Mouse (Mus musculus) midbrain, embryonic 13.5 days (tissue): ENCODE results near the gene Tmem139. TPM values are rescaled to one million over a fixed set of nuclear protein-coding genes. Genes with fewer than 3 reads are reported as not detected.

Source experiments
- ATAC-seq: fragments of 200-750 bp; cut with Nextera tagmentation; 2 replicates; pipeline ENCODE4 v1.8.0; 2017; ENCODE audit warnings: mild to moderate bottlenecking, moderate TSS enrichment, moderate library complexity
- H3K27ac ChIP-seq: fragments of 300-500 bp; sonication (generic); 2 replicates; pipeline ENCODE4 v1.5.1; 2015; ENCODE audit warnings: inconsistent platforms, mild to moderate bottlenecking, moderate library complexity
- H3K27me3 ChIP-seq: fragments of 300-500 bp; sonication (generic); 2 replicates; pipeline ENCODE4 v1.6.1; 2015; ENCODE audit warnings: mild to moderate bottlenecking, inconsistent platforms
- H3K36me3 ChIP-seq: fragments of 300-500 bp; sonication (generic); 2 replicates; pipeline ENCODE4 v1.6.1; 2015; ENCODE audit warnings: mild to moderate bottlenecking, inconsistent platforms
- H3K4me1 ChIP-seq: fragments of 300-500 bp; sonication (generic); replicated peaks from 2 replicates; pipeline ENCODE4 v1.6.1; 2015; ENCODE audit warnings: inconsistent platforms
- H3K4me2 ChIP-seq: fragments of 300-500 bp; sonication (generic); replicated peaks from 2 replicates; pipeline ENCODE4 v1.6.1; 2015; ENCODE audit warnings: moderate library complexity, mild to moderate bottlenecking, inconsistent platforms
- H3K4me3 ChIP-seq: fragments of 300-500 bp; sonication (generic); replicated peaks from 2 replicates; pipeline ENCODE4 v1.5.1; 2015; ENCODE audit warnings: mild to moderate bottlenecking, inconsistent platforms
- H3K9ac ChIP-seq: fragments of 300-500 bp; sonication (generic); replicated peaks from 2 replicates; pipeline ENCODE4 v1.6.1; 2015; ENCODE audit warnings: mild to moderate bottlenecking, inconsistent platforms
- H3K9me3 ChIP-seq: fragments of 300-500 bp; sonication (generic); 2 replicates; pipeline ENCODE4 v1.6.1; 2016; ENCODE audit warnings: mild to moderate bottlenecking, inconsistent platforms
- WGBS: fragments of 180-500 bp; shearing (Covaris S2); methylation state at CpG from one replicate; pipeline ENCODE4 v1.1.7; 2015; 5-methylcytosine and 5-hydroxymethylcytosine counted together
- polyA plus RNA-seq: library from polyadenylated mRNA; unstranded; fragments of >200 nt; fragmentation: Nextera tagmentation; extraction: Ambion mirVana; gene quantifications from 2 replicates; pipeline ENCODE4 v1.2.1, GENCODE M21; 2015

Tmem139 gene
- polyA plus RNA-seq, 1 experiment from 2014 or later, result not detected

DNA sequence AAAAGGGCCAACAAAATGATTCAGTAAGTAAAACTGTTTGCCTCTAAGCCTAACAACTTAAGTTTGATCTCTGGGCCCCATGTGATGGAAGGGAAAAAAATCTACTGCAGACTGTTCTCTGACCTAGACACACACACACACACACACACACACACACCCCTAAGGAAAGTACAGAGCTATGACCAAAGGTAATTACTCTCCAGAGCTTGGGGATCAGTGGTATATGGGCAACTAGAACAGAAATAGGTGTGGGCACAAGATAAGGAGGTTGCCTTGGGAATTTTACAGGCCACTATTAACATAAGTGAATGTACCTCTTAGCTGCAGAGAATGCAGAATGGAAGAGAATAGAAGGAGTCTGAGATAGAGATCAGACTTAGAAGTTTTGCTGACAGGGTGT lies 25.8 kb downstream of the Tmem139 start:
- Histone ChIP-seq H3K4me3 (no peak overlapping the region), H3K9me3 (no peaks in the 10 kb centered on the region), H3K4me2 (no peak overlapping the region), H3K9ac (no peak overlapping the region), H3K27ac (no peak overlapping the region), H3K27me3 (no peaks in the 10 kb centered on the region), H3K4me1 (no peaks in the 10 kb centered on the region), H3K36me3 (peaks cover 55% of the 10 kb centered on the region)
- no peak for ATAC-seq

DNA sequence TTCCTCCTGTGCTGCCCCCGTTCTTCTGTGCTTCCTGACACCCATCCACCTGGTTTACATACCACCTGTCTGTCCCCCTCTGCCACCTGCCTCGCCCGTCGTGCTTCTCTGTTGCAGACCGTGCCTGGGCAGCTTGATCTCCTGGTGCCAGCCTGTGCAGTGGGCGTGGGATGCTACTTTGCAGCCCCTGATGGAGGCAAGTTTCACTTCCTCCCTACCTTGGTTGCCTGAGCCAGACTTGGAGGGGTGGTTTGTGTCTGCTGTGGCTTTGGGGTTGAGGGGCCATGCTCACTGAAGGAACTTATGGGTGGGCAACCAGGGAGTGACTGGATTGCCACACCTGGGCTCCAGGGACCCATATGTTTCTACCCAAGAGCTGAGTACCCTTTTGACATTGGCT lies 31.6 kb downstream of the Tmem139 start:
- H3K27ac ChIP-seq, result no peak overlapping the region
- H3K4me3 ChIP-seq, result no peak overlapping the region
- no peak overlapping the region for H3K9ac ChIP-seq
- no peaks in the 10 kb centered on the region for H3K27me3 ChIP-seq
- H3K9me3 ChIP-seq, result no peaks in the 10 kb centered on the region
- H3K4me2 ChIP-seq, result no peak overlapping the region
- H3K36me3 ChIP-seq, result peaks cover 78% of the 10 kb centered on the region
- ATAC-seq, result no peak
- 95% methylated on average over 6 of the region's 6 CpGs for WGBS
- no peaks in the 10 kb centered on the region for H3K4me1 ChIP-seq

DNA sequence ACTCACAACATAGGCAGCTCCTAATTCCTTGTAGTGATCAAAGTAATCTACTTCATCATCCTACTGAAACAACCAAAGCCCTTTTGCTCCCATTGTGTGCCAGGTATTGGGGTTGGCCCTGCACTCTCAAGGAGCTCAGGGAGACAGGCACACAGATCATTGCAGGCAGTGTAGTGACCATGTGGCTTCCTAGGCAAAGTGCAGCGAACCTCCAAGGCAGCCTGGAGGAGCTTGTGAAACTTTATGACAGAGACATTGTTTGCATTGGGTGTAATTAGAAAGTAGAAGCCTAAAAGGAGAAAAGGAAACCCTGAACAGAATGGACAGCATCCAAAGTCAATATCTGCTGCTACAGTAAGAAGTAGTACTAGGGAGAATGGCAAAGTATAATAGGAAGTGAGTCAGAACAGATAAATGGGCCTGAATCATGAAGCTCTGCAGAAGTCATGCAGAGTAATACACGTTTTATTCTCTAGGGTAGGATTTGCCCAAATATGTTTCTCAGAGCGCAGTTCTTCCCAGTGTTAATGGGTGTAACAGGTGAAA lies 33.9 kb downstream of the Tmem139 start:
- Histone ChIP-seq H3K4me1 (no peaks in the 10 kb centered on the region), H3K4me3 (no peak overlapping the region), H3K9ac (no peak overlapping the region), H3K9me3 (no peaks in the 10 kb centered on the region), H3K4me2 (no peak overlapping the region), H3K27me3 (no peaks in the 10 kb centered on the region), H3K27ac (no peak overlapping the region), H3K36me3 (peaks cover 92% of the 10 kb centered on the region)
- ATAC-seq, result no peak
- WGBS, result 85% methylated on average over 3 of the region's 3 CpGs

DNA sequence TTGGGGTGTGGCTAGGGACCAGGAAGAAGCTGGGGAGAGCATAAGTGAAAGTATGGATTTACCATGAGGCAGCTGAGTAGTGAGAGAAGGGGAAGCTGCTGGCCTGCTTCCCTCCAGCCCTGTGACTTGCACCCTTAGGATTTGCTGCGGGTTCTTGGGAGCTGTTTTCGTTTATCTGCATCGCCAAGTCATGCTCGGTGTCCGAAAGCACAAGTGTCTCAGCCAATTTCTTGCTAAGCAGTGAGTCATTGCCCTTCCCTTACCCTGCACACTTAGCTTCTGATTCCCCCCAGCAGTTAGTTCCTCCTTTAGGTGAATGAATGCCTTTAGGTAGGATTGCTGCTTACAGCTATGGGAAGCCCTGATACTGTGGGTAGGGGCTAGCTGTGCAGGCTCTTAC lies 37.6 kb downstream of the Tmem139 start:
- H3K36me3 ChIP-seq, result peaks cover 74% of the 10 kb centered on the region
- no peaks in the 10 kb centered on the region for H3K27me3 ChIP-seq
- no peak overlapping the region for H3K27ac ChIP-seq
- WGBS, result 95% methylated on average over 5 of the region's 5 CpGs
- no peak overlapping the region for H3K4me3 ChIP-seq
- no peaks in the 10 kb centered on the region for H3K9me3 ChIP-seq
- H3K4me1 ChIP-seq, result no peaks in the 10 kb centered on the region
- no peak overlapping the region for H3K9ac ChIP-seq
- no peak overlapping the region for H3K4me2 ChIP-seq
- no peak for ATAC-seq

DNA sequence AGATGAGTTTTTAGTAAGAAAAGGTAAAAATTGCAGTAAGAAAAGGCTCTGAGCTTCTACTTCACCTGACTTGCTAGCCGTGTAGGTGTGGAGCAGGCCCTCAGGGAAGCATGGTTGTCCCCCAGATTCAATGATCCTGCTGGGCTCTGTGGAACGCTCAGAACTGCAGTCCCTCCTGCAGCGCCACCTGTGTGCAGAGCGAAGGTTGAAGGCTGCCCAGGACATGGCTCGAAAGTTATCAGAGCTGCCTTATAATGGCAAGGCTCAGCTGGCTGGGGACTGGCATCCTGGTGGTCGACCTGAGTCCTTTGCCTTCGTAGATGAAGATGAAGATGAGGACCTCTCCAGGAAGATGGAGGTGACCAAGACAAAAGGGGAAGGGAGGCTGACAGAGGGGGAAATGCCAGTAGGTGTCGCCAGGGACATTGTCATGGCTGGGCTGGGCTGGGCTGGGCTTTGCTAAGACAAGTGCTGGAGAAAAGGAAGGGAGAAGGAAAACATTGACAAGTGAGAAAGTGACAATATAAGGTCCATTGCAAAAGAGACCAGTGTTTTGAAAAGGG lies 48.1 kb downstream of the Tmem139 start:
- no peak overlapping the region for H3K9ac ChIP-seq
- no peak overlapping the region for H3K27ac ChIP-seq
- no peak overlapping the region for H3K4me3 ChIP-seq
- H3K4me2 ChIP-seq, result no peak overlapping the region
- no peaks in the 10 kb centered on the region for H3K4me1 ChIP-seq
- H3K27me3 ChIP-seq, result no peaks in the 10 kb centered on the region
- no peaks in the 10 kb centered on the region for H3K9me3 ChIP-seq
- peaks cover 89% of the 10 kb centered on the region for H3K36me3 ChIP-seq
- ATAC-seq, result 0 out of 2 replicates have a peak, but pooled peaks have one; percentile 41
- WGBS, result 50% methylated on average over 8 of the region's 8 CpGs

DNA sequence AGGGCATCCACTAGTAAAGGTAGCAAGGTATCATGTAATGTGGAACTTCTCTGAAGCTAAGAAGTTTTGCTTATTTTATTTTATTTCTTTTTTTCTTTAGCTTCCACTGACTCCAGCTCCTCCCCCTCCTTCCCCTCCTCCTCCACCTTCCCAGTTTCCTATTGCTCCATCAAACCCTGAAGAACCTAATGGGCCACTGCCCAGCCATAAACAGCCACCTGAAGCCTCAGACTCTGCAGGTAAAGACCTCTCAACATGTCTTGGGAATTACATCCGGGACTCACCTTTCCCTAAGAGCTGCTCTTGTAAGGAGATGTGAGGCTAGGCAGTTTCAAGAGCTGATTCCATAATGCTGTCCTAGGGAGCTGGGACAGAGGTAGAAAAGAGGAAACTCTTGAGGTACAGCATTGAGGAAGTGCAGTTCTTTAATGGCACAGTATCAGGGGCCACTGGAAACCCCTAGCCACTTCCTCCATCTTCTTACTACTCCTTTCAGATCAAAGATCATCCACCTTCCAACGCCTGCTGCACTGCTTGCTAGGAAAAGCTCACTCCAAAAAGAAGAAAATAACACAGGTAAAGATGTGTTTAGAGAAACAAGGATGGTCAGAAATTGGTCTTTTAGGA lies 48.8 kb downstream of the Tmem139 start:
- Histone ChIP-seq H3K36me3 (peaks cover 84% of the 10 kb centered on the region), H3K4me2 (no peak overlapping the region), H3K4me1 (no peaks in the 10 kb centered on the region), H3K4me3 (no peak overlapping the region), H3K9ac (no peak overlapping the region), H3K27ac (no peak overlapping the region), H3K27me3 (no peaks in the 10 kb centered on the region), H3K9me3 (no peaks in the 10 kb centered on the region)
- WGBS, result 87% methylated on average over 2 of the region's 2 CpGs
- ATAC-seq, result no peak

Other genes starting within 250 kb of the Tmem139 start
- not detected in 2 replicates for gene Sva, start 223.6 kb upstream of the Tmem139 start, polyA plus RNA-seq
- not detected in 2 replicates for gene Tas2r139, start 121.0 kb upstream of the Tmem139 start, polyA plus RNA-seq
- gene Tas2r144, start 46.6 kb upstream of the Tmem139 start, polyA plus RNA-seq, result not detected in 2 replicates
- gene Gstk1, start 16.0 kb upstream of the Tmem139 start, polyA plus RNA-seq, result 9.1 and 10.8 TPM in 2 replicates
- 57.3 and 57.6 TPM in 2 replicates for gene Casp2, start 3.0 kb downstream of the Tmem139 start, polyA plus RNA-seq
- 1.9 TPM in 2 replicates for gene Clcn1, start 24.7 kb downstream of the Tmem139 start, polyA plus RNA-seq
- 5.4 and 5.7 TPM in 2 replicates for gene Fam131b, start 62.7 kb downstream of the Tmem139 start, polyA plus RNA-seq
- gene Zyx, start 87.7 kb downstream of the Tmem139 start, polyA plus RNA-seq, result 43.2 and 46.2 TPM in 2 replicates
- 0.24 TPM in 2 replicates for gene Epha1, start 111.3 kb downstream of the Tmem139 start, polyA plus RNA-seq
- not detected in 2 replicates for gene Tas2r143, start 138.3 kb downstream of the Tmem139 start, polyA plus RNA-seq
- gene Tas2r135, start 143.5 kb downstream of the Tmem139 start, polyA plus RNA-seq, result not detected in 2 replicates
- not detected in 2 replicates for gene Tas2r126, start 172.6 kb downstream of the Tmem139 start, polyA plus RNA-seq
- not detected in 2 replicates for gene Olfr458, start 203.2 kb downstream of the Tmem139 start, polyA plus RNA-seq
- not detected in 2 replicates for gene Olfr457, start 214.4 kb downstream of the Tmem139 start, polyA plus RNA-seq
- gene Olfr456, start 225.2 kb downstream of the Tmem139 start, polyA plus RNA-seq, result not detected in 2 replicates